Comparison of ENCODE assay signal across 23 mouse cellular contexts in the genomic region with DNA sequence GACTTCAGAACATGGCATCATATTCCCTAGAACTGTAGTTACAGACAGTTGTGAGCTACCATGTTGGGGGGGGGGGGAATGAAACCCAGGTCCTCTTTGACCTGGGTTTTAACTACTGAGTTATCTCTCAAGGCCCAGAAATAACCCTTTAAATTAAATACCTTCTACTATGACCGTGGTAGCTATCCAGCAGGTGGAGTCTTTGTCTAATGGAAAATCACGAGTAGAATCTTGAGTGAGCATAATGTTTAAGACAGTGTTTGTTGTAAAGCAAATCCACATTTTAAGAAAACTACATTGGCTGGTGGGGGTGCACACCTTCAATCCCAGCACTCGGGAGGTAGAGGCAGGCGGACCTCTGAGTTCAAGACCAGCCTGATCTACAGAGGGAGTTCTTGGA. TPM values are rescaled to one million over a fixed set of nuclear protein-coding genes. Genes with fewer than 3 reads are reported as not detected.
DNase-seq lines count a peak whose midpoint lies in the region; ATAC-seq and TF ChIP-seq lines count a peak whose summit lies in the region.
"Had no signal": no experiment of that assay in that cellular context is flagged by ENCODE, and none has a peak within 500 bp of the region (broad histone marks: within the 10 kb centered on the region; RNA-seq: fewer than 3 reads in every experiment).

No protein-coding gene starts in this region.

- no peak for ATAC-seq in liver, postnatal 0 days
- no peak for ATAC-seq in liver, embryonic 11.5 days (replicated peaks; ENCODE audit: low FRiP score)
- ATAC-seq: forebrain, embryonic 14.5 days; forebrain, postnatal 0 days; intestine, embryonic 15.5 days had no signal

- H3K9me3 ChIP-seq in liver, postnatal 0 days (ENCODE audit: low read length) = no peaks in the 10 kb centered on the region
- no peaks in the 10 kb centered on the region for H3K9me3 ChIP-seq in liver, embryonic 11.5 days (ENCODE audit: control insufficient read depth, low read length)
- no peaks in the 10 kb centered on the region for H3K9me3 ChIP-seq in CH12.LX (replicated peaks; ENCODE audit: low read length)
- H3K9me3 ChIP-seq: embryonic facial prominence, embryonic 12.5 days; embryonic facial prominence, embryonic 15.5 days; G1E; hindbrain, embryonic 12.5 days; hindbrain, embryonic 15.5 days; intestine, embryonic 15.5 days had no signal

- no peak overlapping the region for H3K9ac ChIP-seq in liver, postnatal 0 days (replicated peaks)
- H3K9ac ChIP-seq in liver, embryonic 11.5 days (ENCODE audit: low read depth, low read length) = no peak overlapping the region
- no peak overlapping the region; the same call in 1 of the 2 replicates for H3K9ac ChIP-seq in CH12.LX (ENCODE audit: insufficient read depth, low read depth)
- H3K9ac ChIP-seq: embryonic facial prominence, embryonic 12.5 days; embryonic facial prominence, embryonic 15.5 days; forebrain, postnatal 0 days; hindbrain, embryonic 12.5 days; hindbrain, embryonic 15.5 days; intestine, embryonic 15.5 days had no signal

- in situ Hi-C loops in CH12.LX (cut with MboI; ENCODE audit: low pct_ligation_motif_present, low pct_unique_long_range_greater_than_20kb, low sequenced_read_pairs) = loop anchor here (5.0 to 10.0 kb wide), 2 partner anchors 141 to 269 kb away; no protein-coding TSS in a partner anchor

- no peaks in the 10 kb centered on the region for H3K27me3 ChIP-seq in liver, postnatal 0 days (ENCODE audit: insufficient read depth, low read length)
- H3K27me3 ChIP-seq in liver, embryonic 11.5 days (replicated peaks; ENCODE audit: control insufficient read depth, insufficient read depth, low read length) = no peaks in the 10 kb centered on the region
- H3K27me3 ChIP-seq in CH12.LX (replicated peaks) = no peaks in the 10 kb centered on the region
- no peaks in the 10 kb centered on the region for H3K27me3 ChIP-seq in splenic B cell, adult 2 months (ENCODE audit: control insufficient read depth, insufficient read depth, low read length, poor library complexity, severe bottlenecking)
- H3K27me3 ChIP-seq: embryonic facial prominence, embryonic 12.5 days; embryonic facial prominence, embryonic 15.5 days; hindbrain, embryonic 12.5 days; hindbrain, embryonic 15.5 days; intestine, embryonic 15.5 days had no signal

- no peak overlapping the region for H3K4me3 ChIP-seq in liver, postnatal 0 days (ENCODE audit: low read depth, low read length)
- H3K4me3 ChIP-seq in liver, embryonic 11.5 days (ENCODE audit: low read depth, low read length) = no peak overlapping the region
- H3K4me3 ChIP-seq in CH12.LX (replicated peaks in 1 of 3; ENCODE audit: low read depth in 2 of 3, low read length in 2 of 3, poor library complexity in 1 of 3) = no peak overlapping the region
- H3K4me3 ChIP-seq: embryonic facial prominence, embryonic 12.5 days; embryonic facial prominence, embryonic 15.5 days; heart, adult 2 months; hindbrain, embryonic 12.5 days; hindbrain, embryonic 15.5 days; intestine, embryonic 15.5 days had no signal

- peak; percentile 22 for TF ChIP-seq CTCF in liver, postnatal 0 days (IDR thresholded peaks at IDR 0.05; ENCODE audit: low read depth)
- peak in 1 of 2 experiments; percentile 71; a peak in 2 of 4 replicates for TF ChIP-seq CTCF in CH12.LX (conservative IDR thresholded peaks at IDR 0.05 in 1 of 2, IDR thresholded peaks at IDR 0.05 in 1 of 2; ENCODE audit: low read depth in 2 of 2, low read length in 2 of 2)

- H3K27ac ChIP-seq in liver, postnatal 0 days (ENCODE audit: low read depth) = no peak overlapping the region
- H3K27ac ChIP-seq in liver, embryonic 11.5 days (ENCODE audit: low read depth, low read length) = no peak overlapping the region
- peak overlapping the region; percentile 52; the same call in 1 of the 2 replicates for H3K27ac ChIP-seq in CH12.LX (ENCODE audit: insufficient read depth, low read depth)
- H3K27ac ChIP-seq: embryonic facial prominence, embryonic 12.5 days; embryonic facial prominence, embryonic 15.5 days; heart, adult 2 months; hindbrain, embryonic 12.5 days; hindbrain, embryonic 15.5 days; intestine, embryonic 15.5 days had no signal

- DNase-seq in liver, postnatal 0 days = no peak
- no peak for DNase-seq in liver, embryonic 11.5 days (ENCODE audit: low spot score)
- DNase-seq in CH12.LX (ENCODE audit: extremely low read depth) = no peak
- peak; percentile 74 for DNase-seq in splenic B cell, adult 2 months (ENCODE audit: low read depth, low spot score)
- no peak for DNase-seq in layer of hippocampus, postnatal 10 days (ENCODE audit: low spot score in 2 of 2)
- DNase-seq in layer of hippocampus, postnatal 36 days = no peak
- DNase-seq: adrenal gland, adult 2 months; adrenal gland, postnatal 14 days; cerebellum, adult 11 months; cerebellum, adult 2 months; cerebellum, adult 9-11 months; cerebellum, postnatal 25 days; forebrain, postnatal 0 days; gastrocnemius, postnatal 25 days; heart, adult 2 months had no signal

- H3K79me2 ChIP-seq in CH12.LX (replicated peaks; ENCODE audit: control insufficient read depth, extremely low read depth, insufficient read depth, poor library complexity, severe bottlenecking) = peaks cover 2% of the 10 kb centered on the region

- dilution Hi-C loops in CH12.LX (cut with MboI; ENCODE audit: extremely low pct_ligation_motif_present, extremely low pct_unique_long_range_greater_than_20kb, low sequenced_read_pairs) = no loop called here

- H3K4me1 ChIP-seq in liver, postnatal 0 days (ENCODE audit: insufficient read depth) = peaks cover 5% of the 10 kb centered on the region
- H3K4me1 ChIP-seq in liver, embryonic 11.5 days (replicated peaks; ENCODE audit: control insufficient read depth, insufficient read depth, low read length) = no peaks in the 10 kb centered on the region
- H3K4me1 ChIP-seq in CH12.LX (ENCODE audit: control insufficient read depth in 1 of 2, insufficient read depth in 2 of 2) = peaks cover 15 to 79% of the 10 kb centered on the region in 2 experiments
- H3K4me1 ChIP-seq: embryonic facial prominence, embryonic 12.5 days; embryonic facial prominence, embryonic 15.5 days; hindbrain, embryonic 12.5 days; hindbrain, embryonic 15.5 days; intestine, embryonic 15.5 days had no signal

- no peak for TF ChIP-seq EP300 in liver, postnatal 0 days (IDR thresholded peaks at IDR 0.05; ENCODE audit: low read depth)
- TF ChIP-seq EP300 in CH12.LX (IDR thresholded peaks at IDR 0.05; ENCODE audit: low read length) = no peak

- no peak overlapping the region for H3K4me2 ChIP-seq in liver, postnatal 0 days (ENCODE audit: low read depth, low read length)
- H3K4me2 ChIP-seq in liver, embryonic 11.5 days = no peak overlapping the region
- peak overlapping the region; percentile 36 for H3K4me2 ChIP-seq in CH12.LX (ENCODE audit: insufficient read depth, low read depth, poor library complexity, severe bottlenecking)
- H3K4me2 ChIP-seq: embryonic facial prominence, embryonic 12.5 days; embryonic facial prominence, embryonic 15.5 days; heart, embryonic 11.5 days; hindbrain, embryonic 12.5 days; hindbrain, embryonic 15.5 days; intestine, embryonic 15.5 days had no signal

- TF ChIP-seq RAD21 in CH12.LX (IDR thresholded peaks at IDR 0.05; ENCODE audit: low read depth, low read length) = peak; percentile 75

- WGBS in liver, postnatal 0 days (ENCODE audit: insufficient replicate concordance) = 75% methylated on average over 4 of the region's 4 CpGs
- WGBS in liver, embryonic 11.5 days = 82% methylated on average over 4 of the region's 4 CpGs

- no peaks in the 10 kb centered on the region for H3K36me3 ChIP-seq in liver, postnatal 0 days (replicated peaks; ENCODE audit: insufficient read depth, low read length)
- no peaks in the 10 kb centered on the region for H3K36me3 ChIP-seq in liver, embryonic 11.5 days (ENCODE audit: control insufficient read depth, insufficient read depth, low read length)
- H3K36me3 ChIP-seq in CH12.LX (replicated peaks in 1 of 2; ENCODE audit: control insufficient read depth in 1 of 2, insufficient read depth in 1 of 2, low read length in 1 of 2) = no peaks in the 10 kb centered on the region
- no peaks in the 10 kb centered on the region for H3K36me3 ChIP-seq in splenic B cell, adult 2 months (ENCODE audit: control insufficient read depth, insufficient read depth, low read length, poor library complexity, severe bottlenecking)
- H3K36me3 ChIP-seq: embryonic facial prominence, embryonic 12.5 days; embryonic facial prominence, embryonic 15.5 days; G1E; hindbrain, embryonic 12.5 days; hindbrain, embryonic 15.5 days; intestine, embryonic 15.5 days had no signal

- TF ChIP-seq POLR2A in CH12.LX (IDR thresholded peaks at IDR 0.05; ENCODE audit: low read depth, low read length) = no peak

TF ChIP-seq in CH12.LX, 34 proteins besides CTCF, POLR2A, EP300 and RAD21:
- TF ChIP-seq SMC3 (IDR thresholded peaks at IDR 0.05; ENCODE audit: low read depth, low read length) (peak; percentile 64), ZMIZ1 (IDR thresholded peaks at IDR 0.05; ENCODE audit: low read depth, low read length) (no peak), MEF2A (IDR thresholded peaks at IDR 0.05; ENCODE audit: borderline replicate concordance, low read depth, low read length) (no peak)
TF ChIP-seq in CH12.LX: peak in this region for 1.

RNA-seq across cellular contexts. Expression of gene Eif2a, which starts 12.1 kb away (rescaled TPM):
- 20.1 and 20.6 TPM in 2 replicates for polyA plus RNA-seq in liver, postnatal 0 days (2015; fragmentation: Nextera tagmentation; extraction: Ambion mirVana)
- polyA plus RNA-seq in liver, embryonic 11.5 days (2014; fragmentation: Nextera tagmentation; extraction: Ambion mirVana) = 66.1 and 71.3 TPM in 2 replicates
- total RNA-seq in CH12.LX (2012; rRNA removed) = 107 and 119 TPM in 2 replicates
- 215 and 241 TPM in 2 replicates for total RNA-seq in CH12.LX (2014; rRNA removed)
- polyA plus RNA-seq in CH12.LX (2012; ENCODE audit: insufficient read length, low read depth) = 116 and 117 TPM in 2 replicates
- total RNA-seq in layer of hippocampus, postnatal 10 days (2021) = 10 to 100 TPM; 40.1 to 43.9 TPM
- 10 to 100 TPM; 44.4 to 44.8 TPM for total RNA-seq in layer of hippocampus, postnatal 36 days (2021)

RNA-seq across cellular contexts. Expression of gene Serp1, which starts 12.2 kb away (rescaled TPM):
- 115 and 118 TPM in 2 replicates for polyA plus RNA-seq in liver, postnatal 0 days (2015; fragmentation: Nextera tagmentation; extraction: Ambion mirVana)
- polyA plus RNA-seq in liver, embryonic 11.5 days (2014; fragmentation: Nextera tagmentation; extraction: Ambion mirVana) = 161 and 178 TPM in 2 replicates
- 210 and 219 TPM in 2 replicates for total RNA-seq in CH12.LX (2012; rRNA removed)
- total RNA-seq in CH12.LX (2014; rRNA removed) = 470 and 509 TPM in 2 replicates
- 252 and 298 TPM in 2 replicates for polyA plus RNA-seq in CH12.LX (2012; ENCODE audit: insufficient read length, low read depth)
- 10 to 100 TPM; 31.4 to 33.0 TPM for total RNA-seq in layer of hippocampus, postnatal 10 days (2021)
- total RNA-seq in layer of hippocampus, postnatal 36 days (2021) = 10 to 100 TPM; 25.3 to 26.3 TPM

Comparison
In these comparisons a context has a peak if more than half of its experiments do, and no peak if none do; other contexts are left out.
1. RNA of gene Serp1, which starts 12.2 kb away (total RNA-seq): 210 to 509 TPM in CH12.LX; 31.4 to 33.0 TPM in layer of hippocampus, postnatal 10 days and 25.3 to 26.3 TPM in layer of hippocampus, postnatal 36 days; every median in the first group is over 4 times any median in the second.